Mouse (Mus musculus): ENCODE measurements at regions not wholly inside any gene's neighbourhood (a gene's known extent, or its start where the extent isn't known, plus 50 kb on each side); places are given as distances from the start of the nearest gene placed in this dataset.

DNA sequence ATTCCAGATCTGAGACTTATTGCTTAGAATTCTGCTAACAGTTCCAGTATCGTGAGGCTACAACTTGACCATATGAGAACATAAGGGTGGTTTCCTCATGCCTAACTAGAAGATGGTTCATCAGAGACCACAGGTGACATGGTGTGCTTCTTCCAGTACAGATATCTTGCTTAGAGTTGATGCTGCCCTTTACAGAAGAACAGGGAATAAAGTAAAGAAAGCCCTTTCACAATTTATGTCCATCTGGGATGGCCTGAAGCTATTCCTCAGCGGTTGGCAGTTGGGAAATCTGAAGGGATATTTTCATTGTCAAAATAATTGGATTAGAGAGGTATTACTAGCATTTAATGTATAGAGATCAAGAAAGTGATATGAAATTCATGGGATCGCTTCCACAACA is 184.3 kb downstream of the Fam49a start:
- in situ Hi-C loops (cut with MboI; ENCODE audit: low sequenced_read_pairs): no loop called here

- in situ Hi-C loops (cut with MboI; ENCODE audit: low sequenced_read_pairs): no loop called here
Observed at GRCm38 (mm10) chr12:12442872-12443271, 180.9 kb downstream of the Fam49a start.

DNA sequence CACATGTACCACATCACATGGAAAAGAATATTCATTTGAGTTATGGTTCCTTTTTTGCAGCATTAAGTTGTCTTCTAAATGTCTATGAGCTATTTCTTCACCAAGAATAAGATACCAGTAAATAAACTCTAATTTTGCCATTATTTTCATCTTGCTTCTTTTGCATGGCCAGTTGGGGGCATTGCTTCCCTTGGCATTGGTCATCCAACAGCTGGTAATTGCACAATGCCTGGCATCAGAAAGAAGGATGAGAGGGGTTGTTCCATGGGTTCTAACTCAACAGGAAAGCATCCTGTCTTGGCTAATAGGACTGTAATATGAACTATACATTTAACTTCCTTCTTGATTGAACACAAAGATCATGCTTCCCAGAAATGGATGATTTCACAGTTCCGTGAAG is 174.4 kb downstream of the Fam49a start:
- in situ Hi-C loops (cut with MboI; ENCODE audit: low sequenced_read_pairs): no loop called here

DNA sequence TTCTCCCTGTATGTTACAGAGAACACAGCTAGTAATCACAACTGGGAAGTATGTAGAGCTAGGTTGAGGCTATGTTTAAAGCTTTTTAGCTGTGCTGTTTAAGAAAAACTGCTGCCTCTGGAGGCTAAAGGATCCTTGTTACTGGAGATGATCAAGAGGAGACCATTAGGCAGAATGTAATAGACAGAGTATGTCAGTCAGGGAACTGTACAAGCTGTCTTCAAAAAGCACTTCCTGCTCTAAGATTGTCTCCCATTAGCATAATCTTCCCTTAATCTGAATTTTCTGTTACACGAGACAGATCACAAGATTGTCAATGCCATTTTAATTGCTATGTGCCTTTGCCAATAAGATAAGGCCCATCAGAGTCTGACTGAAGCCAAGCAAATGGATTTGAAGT is 170.7 kb downstream of the Fam49a start:
- in situ Hi-C loops (cut with MboI; ENCODE audit: low sequenced_read_pairs): no loop called here
